Mouse (Mus musculus): ENCODE results near the gene Ptpn3. TPM values are rescaled to one million over a fixed set of nuclear protein-coding genes. Genes with fewer than 3 reads are reported as not detected.
"Not testable (repeated sequence)": the region's sequence is repeated elsewhere in the genome, so short reads cannot be mapped to it uniquely, and the experiment has no call there.

Ptpn3 gene
- total RNA-seq, 2 experiments from 2014 or later, result 12.2 to 24.8 TPM

DNA sequence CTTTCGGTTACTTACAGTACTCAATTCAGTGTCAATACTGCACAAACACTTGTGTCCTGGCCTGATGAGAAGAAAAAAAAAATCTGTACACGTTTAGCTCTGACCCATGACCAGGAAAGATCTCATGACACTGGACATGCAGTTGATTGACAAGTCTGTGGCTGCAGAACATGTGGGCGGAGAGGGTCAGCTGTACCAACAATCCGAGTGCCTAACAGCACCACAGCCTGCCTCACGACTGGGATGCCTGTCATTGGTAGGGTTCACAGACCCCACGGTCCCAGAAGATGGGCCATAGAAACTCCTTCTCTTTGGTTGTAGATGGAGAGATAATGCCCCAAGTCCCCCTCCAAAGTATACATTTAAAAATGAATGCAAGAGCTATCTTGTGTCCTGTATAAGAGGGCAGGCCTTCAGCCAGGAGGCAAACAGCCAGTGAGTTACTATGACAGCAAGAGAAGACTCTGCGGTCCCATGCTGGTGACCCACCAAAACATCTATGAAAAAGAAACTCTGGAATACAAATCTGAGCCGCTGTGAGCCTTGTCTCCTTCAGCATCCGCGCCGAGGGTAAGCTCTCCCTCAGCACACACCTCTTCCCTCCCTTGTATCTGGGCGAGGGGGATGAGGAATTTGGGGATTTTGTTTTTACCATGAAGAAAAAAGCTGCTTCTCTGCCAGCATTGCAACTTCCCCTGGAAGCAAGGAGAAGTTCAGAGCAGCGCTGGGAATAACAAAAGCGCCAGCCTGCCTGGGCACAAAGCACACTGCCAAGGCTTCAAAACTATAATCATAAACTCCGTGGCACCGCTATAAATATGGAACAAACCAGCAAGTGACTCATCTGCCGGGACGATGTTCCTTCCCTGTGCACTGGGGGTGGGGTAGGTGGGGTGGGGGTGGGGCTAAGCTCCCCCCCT, 72.8 kb downstream of the Ptpn3 start:
- DNase-seq (ENCODE audit: low spot score in 2 of 2), result no peak

DNA sequence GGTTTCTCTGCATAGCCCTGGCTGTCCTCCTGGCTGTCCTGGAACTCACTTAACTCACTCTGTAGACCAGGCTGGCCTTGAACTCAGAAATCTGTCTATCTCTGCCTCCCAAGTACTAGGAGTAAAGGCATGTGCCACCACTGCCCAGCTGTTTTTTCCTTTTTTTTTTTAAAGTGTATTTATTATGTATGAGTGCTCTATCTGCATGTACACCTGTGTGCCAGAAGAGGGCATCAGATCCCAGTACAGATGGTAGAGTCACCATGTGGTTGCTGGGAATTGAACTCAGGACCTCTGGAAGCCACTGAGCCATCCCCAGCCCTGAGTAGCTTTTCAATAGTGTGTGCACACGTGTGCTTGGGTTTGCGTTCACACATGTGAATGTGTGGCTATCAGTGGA, 76.9 kb downstream of the Ptpn3 start:
- DNase-seq (ENCODE audit: low spot score in 2 of 2), result no peak

- no peak for DNase-seq (ENCODE audit: low spot score in 2 of 2)
Measured at GRCm38 (mm10) chr4:57217746-57218145, 83.9 kb downstream of the Ptpn3 start.

GRCm38 (mm10) chr4:57216535-57216934, 85.1 kb downstream of the Ptpn3 start:
- no peak for DNase-seq (ENCODE audit: low spot score in 2 of 2)

DNA sequence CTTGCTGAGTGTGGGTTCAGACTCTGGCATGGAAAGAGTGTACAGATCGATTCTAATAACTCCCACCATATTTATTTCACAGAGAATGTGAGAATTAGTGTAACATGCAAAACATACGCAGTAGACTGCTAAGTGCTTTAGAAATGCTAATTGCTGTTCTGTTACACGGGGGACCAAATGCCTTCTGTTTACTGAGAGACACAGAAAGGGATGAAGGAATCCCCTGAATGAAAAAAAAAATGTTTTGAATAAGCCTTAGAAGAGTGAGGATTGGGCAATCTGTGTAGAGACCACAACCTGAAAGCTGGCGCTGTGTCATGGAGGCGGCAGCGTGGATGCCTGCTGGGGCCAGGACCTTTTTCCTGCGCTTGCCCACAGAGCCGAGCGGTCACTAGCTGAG, 86.8 kb downstream of the Ptpn3 start:
- no peak for DNase-seq (ENCODE audit: low spot score in 2 of 2)

DNA sequence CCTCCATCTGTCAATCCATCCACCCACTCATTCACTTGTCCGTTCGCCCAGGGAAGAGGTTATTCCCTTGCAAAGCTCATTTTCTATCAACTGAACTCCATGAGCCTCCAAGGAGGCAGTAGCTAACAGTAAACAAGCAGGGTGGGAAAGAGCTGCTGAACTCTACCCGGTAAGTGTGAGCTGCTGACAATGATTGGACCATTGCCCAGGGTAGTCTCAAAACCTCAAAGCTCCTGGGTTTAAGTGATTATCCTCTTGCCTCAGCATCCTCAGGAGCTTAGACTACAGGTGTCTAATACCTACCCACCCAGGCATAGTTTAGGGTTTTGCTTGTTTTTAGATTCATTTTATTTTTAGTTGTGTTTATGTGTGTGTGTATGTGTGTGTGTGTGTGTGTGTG, 87.5 kb downstream of the Ptpn3 start:
- DNase-seq (ENCODE audit: low spot score in 2 of 2), result no peak

DNA sequence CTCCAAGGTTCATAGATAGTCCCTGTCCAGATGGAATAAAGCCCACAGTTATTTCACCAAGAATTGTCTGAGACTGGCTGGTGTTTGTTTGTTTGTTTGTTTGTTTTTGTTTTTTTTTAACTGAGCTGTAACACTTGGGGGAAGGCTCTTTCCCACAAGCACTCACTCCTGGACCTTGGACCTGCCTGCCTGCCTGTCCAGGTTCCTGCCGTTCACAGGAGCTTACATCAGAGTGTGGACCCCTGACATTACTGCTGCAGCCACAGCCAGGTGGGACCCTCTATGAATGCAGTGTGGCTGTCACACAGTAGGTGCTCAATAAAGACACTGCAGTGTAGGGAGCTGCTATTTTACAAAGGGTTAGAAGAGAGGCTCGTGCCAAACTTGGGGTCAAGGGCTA, 89.9 kb downstream of the Ptpn3 start:
- DNase-seq (ENCODE audit: low spot score in 2 of 2), result no peak

GRCm38 (mm10) chr4:57205908-57206307, 95.7 kb downstream of the Ptpn3 start:
- DNase-seq (ENCODE audit: low spot score in 2 of 2), result no peak

GRCm38 (mm10) chr4:57204780-57205179, 96.9 kb downstream of the Ptpn3 start:
- DNase-seq (ENCODE audit: low spot score in 2 of 2), result no peak

GRCm38 (mm10) chr4:57202660-57203361, 98.8 kb downstream of the Ptpn3 start:
- peak; percentile 26 to 49 for DNase-seq (ENCODE audit: low spot score in 2 of 2)

- DNase-seq (ENCODE audit: low spot score in 2 of 2), result no peak
Measured at GRCm38 (mm10) chr4:57202132-57202531, 99.5 kb downstream of the Ptpn3 start.

- no peak for DNase-seq (ENCODE audit: low spot score in 2 of 2)
Measured at GRCm38 (mm10) chr4:57200661-57201060, 101.0 kb downstream of the Ptpn3 start.

GRCm38 (mm10) chr4:57198666-57199393, 102.8 kb downstream of the Ptpn3 start:
- DNase-seq (ENCODE audit: low spot score in 2 of 2), result not testable (repeated sequence)

DNA sequence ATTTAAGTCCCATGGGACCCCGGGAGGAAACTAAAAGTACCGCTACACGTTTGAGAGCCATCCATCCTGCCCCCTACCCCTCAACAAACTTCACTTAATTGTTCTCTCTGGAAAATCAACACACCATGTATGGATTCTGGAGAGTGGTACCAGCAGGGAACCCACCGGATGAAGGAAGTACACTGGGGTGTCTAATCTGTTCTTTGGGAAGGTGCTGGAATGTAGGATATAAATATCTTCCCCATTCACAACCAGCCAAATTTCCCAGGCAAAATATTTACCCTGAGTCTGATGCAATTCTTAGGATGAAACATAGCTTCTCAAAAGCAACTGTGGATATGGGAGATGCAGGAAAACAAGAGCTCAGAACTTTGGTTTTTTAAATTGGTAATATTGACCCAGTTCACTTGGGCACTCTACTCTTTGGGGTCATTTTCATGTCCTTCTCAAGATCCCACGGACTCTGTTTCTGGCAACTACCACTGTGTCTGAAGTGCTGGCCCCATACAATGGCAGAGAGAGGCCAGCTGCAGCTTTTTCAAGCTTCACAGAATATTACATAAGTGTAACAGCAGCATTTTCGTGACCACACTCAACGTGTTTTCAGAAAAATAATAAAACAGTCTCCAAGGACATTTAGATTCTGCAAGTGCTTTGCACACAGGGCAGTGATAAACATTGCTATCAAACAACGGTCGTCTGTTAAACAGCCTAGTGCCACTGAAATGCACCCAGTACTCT, 109.9 kb downstream of the Ptpn3 start:
- DNase-seq (ENCODE audit: low spot score in 2 of 2), result no peak

GRCm38 (mm10) chr4:57189881-57190280, 111.8 kb downstream of the Ptpn3 start:
- no peak for DNase-seq (ENCODE audit: low spot score in 2 of 2)

GRCm38 (mm10) chr4:57186035-57186434, 115.6 kb downstream of the Ptpn3 start:
- DNase-seq (ENCODE audit: low spot score in 2 of 2), result no peak

DNA sequence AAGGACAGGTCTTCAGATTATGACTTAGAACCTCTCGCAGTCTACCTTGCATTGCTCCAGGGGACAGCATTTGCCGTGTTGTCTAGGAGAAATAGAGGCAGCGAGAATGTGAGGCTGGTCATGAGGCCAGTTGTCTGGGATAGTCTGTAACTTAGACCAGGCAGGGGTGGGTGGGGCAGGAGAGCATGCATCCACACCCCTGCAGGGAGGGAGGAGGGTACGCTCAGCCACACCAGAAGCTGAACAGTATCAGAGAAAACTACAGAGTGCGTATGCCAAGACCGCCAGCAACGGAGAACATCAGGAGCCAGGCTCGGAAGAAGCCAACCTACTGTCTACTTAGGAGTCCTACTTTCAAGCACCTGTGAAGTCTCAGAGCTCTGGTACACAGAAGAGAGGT, 116.2 kb downstream of the Ptpn3 start:
- no peak for DNase-seq (ENCODE audit: low spot score in 2 of 2)

GRCm38 (mm10) chr4:57183493-57183892, 118.1 kb downstream of the Ptpn3 start:
- no peak for DNase-seq (ENCODE audit: low spot score in 2 of 2)

DNA sequence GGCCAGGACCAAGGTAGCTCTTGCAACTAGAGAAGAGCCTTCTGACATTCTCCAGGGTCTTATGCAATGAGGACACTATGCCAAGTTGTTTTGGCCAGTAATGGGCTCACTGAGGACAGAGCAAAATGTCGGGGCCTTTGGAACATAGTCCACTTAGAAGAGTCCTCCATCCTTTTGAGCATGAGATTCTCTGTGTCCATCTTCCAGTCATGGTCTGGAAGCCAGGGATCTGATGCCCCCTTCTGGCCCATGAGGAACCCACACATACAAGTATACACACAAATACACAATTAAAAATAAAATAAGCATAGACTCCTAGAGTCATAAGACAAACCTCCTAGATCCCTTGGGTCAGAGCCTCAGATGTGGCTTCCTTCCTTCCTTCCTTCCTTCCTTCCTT, 120.1 kb downstream of the Ptpn3 start:
- no peak for DNase-seq (ENCODE audit: low spot score in 2 of 2)

- no peak for DNase-seq (ENCODE audit: low spot score in 2 of 2)
Measured at GRCm38 (mm10) chr4:57178881-57179280, 122.8 kb downstream of the Ptpn3 start.

- DNase-seq (ENCODE audit: low spot score in 2 of 2), result no peak
Measured at GRCm38 (mm10) chr4:57175329-57175728, 126.3 kb downstream of the Ptpn3 start.
